Mouse (Mus musculus): ENCODE data around the gene Tmod3.
A peak's percentile ranks its signal among the peaks of the same experiment; 100 is the strongest.

- TF ChIP-seq CTCF (IDR thresholded peaks at IDR 0.05; ENCODE audit: low read depth, low read length) (peak; percentile 20; the same call in 1 of the 2 replicates), POLR2A (IDR thresholded peaks at IDR 0.05; ENCODE audit: borderline replicate concordance, low read depth, low read length) (no peak)
Measured at GRCm38 (mm10) chr9:75558812-75559511, 495 bp downstream of the Tmod3 start.
